Mouse (Mus musculus): ENCODE results near the gene Pcp4.
"Not testable (repeated sequence)": the region's sequence is repeated elsewhere in the genome, so short reads cannot be mapped to it uniquely, and the experiment has no call there.

Gene Pcp4

DNA sequence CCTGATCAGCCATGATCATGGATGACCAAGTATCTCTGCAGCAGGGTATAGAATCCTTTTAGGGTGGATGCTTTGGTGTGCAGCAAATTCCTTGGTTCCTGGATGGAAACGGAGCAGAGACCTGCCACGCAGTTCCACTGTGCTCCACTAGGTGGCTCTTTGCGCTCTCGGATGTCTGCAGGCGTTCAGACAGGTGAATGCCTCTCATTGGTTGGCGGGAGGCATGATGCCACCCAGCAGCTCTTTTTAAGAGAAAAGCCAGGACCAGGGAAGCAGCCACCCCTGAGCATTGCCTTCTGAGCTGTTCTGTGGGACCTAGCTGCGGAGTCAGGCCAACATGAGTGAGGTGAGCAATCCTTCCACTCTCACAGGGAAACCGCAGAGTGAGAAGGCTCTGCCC, at the start of gene Pcp4:
Pcp4 (plus strand) TSS at position 162 of the 400 bp plus-strand sequence.
- DNase-seq = peak; percentile 59 to 81

DNA sequence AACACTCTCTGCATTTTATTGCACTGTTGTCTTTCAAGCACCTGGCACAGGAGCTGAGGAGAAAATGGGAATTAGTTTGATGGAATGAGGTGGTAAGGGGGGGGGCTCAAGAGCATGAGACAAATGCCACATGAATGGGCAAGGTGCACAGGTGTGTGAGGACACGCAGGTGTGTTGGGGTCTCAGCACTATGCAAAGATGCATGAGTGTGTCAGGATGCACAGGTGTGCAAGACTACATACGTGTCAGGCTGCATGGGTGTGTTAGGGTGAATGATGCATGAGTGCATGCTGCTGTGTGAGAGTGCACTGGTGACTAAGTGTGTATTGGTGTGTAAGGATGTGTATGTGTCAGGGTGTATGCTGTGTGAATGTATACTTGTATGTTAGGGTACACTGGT, 42.4 kb upstream of the Pcp4 start:
- DNase-seq = no peak

DNA sequence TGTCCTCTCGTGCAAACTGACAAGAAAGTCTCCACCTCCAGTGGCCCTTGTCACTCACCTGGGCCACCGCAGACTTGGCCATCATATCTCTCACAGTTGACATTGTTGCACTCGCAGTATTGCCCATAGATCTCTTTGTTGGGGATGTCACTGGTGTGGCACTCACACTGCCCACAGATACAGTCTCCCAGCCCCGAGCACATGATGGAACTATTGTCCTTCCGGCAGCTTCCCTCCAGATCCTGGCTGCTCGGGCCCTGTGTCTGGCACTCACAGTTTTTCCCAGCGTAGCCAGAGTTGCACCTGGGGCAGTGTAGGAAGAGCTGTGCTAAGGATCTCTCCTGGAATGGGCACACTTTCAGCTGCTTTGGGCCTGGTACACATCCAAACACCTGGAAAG, 40.7 kb upstream of the Pcp4 start:
- no peak for DNase-seq

DNA sequence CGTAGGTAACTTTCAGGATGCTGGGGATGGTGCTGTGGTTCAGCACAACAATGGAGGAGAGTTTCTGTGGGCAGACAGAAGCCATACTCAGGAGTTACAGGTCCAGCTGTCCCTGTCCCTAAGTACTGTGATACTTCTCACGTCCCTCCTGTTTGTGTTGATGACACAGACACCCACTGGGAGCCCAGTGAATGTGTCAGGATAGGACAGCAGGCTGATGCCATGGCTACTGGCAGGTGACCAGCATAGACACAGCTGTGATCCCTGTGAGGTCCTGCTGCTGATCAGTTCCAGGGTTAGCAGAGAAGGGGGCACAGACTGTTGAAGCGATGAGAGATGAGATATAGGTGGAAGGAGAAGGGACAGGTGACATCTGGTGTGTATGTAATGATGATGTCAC, 38.4 kb upstream of the Pcp4 start:
- DNase-seq = no peak

DNA sequence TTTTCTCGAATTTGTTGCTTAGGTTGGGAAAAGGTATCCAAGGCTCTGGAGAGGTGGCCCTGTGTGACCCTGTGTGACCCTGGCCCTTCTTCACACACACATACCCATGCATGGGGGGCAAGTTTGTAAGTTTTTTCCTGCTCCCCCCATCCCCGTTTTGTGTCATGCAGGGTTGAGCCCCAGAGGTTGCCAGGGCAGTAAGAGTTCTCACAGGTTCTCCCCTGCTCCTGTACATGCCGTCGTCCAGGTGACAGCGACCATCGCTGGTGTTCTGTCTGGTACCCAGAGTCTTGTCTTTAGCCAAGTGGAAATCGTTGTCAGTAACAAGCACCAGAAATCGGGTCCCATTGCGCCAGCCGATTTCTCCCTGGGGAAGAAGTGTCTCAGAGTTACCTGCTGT, 34.1 kb upstream of the Pcp4 start:
- DNase-seq = no peak

DNA sequence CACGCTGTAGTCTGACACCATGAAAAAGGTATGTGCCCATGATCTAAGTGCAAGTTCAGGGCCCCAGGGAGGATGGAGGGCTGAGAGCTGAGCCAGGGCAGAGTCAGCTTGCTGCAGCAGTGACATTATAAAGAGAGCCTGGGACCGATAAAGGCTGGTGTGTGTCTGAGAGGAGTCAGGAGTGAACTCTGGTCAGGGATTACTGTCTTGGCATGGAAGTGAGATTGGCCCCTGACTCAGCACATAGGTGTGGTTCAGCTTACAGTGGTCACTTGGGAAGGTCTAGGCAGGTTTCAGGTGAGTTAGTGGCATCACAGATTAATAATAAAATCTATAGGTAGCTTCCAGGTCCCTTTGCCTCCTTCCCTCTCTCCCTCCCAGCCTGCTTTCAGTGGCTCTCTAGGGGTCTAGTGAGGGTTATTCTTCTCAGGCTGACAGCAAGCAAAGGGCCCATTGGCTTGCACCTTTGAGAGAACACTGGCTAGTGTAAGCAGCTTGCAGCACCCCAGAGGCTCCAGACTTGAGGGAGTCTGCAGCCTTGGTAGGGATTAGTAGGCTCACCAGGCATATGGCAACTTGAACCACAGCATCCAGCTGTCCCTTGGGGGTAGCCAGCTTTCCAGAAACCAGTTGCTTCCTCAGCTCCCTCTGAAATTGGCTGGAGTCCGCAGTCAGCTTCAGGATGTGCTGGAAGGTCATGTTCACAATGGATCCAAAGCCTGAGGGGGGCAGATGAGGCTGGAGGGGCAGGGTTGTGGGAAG, 33.2 kb upstream of the Pcp4 start:
- no peak for DNase-seq

DNA sequence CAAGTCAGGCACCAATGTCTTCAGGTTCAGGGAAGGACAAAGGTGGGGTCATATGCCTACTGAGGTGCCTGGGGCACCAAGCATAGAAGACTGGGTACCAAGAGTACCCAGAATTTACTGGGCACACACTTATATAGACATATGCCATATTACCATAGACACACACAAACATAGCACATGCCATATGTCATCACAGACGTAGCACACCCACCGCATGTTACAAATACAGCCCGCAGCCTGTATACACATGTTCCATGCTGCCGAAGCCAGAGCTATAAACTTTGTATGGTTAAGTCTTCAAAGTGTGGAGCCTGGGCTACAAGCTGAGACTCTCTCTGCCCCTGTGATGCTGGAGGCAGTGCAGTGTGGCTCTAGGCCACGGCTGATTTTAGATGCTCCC, 28.5 kb upstream of the Pcp4 start:
- no peak for DNase-seq

DNA sequence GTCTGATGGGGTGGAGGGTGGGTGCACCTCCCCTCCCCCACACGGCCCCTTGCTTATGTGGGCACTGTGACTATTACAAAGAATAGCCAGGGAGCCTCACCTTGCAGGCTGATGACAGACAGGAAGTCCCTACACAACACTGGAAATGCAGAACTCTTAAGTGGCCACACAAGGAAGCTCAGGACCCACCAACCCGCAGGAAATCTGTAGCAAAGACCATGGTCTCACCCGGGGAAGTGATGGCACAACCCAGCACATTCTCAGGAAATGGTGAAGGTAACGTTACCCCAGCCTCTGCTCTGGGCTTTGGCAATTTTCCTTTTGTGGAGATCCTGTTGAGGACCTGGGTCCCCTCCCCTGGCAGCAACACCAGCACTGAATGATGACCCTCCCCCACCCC, 27.7 kb upstream of the Pcp4 start:
- DNase-seq = no peak

DNA sequence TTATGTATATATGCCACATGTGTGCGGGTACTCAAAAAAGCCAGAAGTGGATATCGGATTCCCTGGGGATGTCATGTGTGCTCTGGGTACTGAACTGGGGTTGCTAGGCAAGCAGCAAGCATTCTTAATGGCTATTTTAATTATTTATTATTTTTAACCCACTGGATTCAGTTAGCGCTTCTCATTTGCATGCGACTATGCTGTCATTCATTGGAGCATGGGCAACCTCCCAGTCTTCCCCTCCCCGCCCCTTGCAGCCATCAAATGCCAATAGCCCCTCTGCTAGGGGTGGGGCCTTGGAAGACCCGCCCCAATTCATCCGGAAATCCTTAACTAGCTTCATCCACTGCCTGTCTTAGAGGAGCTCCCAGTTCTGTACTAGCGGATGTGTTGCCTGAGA, 26.5 kb upstream of the Pcp4 start:
- no peak for DNase-seq

DNA sequence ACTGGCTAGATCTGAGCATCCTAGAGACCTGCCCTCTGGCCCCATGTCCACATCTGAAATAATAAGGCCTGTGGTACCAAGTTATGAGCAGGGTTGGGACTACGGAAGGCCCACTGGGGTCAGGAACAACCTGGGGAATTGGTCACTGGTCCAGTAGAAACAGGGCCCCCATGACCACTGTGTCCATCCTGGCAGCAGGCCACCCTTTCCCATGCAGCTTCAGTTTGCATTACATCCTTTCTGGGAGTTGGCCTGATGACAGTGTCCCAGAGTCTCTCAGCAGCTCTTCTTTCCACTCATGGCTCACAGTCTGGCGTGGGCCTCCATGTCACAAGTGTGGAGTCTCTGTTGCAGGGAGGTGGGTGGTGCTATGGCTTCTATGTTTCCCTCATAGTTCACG, 25.6 kb upstream of the Pcp4 start:
- no peak for DNase-seq

DNA sequence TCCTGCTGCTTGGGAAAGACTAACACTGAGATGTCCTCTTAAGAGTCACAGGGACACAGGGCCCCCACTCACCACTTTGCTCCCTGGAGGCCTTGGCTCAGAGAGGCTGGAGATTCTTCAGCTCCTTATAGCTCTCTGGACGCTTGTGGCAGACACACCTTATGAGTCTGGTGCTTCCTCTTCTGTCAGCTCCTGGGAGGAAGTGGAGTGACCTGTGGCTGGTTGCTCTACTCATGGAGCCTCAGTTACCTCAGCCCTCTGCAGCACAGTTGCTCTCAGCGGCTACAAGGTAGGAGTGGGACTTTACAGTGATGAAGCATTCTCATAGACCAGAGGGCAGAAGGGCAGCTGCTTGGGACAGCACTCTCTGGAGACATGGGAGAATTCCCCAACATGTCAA, 23.9 kb upstream of the Pcp4 start, which contains the start of gene Itgb2l:
Itgb2l (minus strand) TSS at position 152 of the 400 bp plus-strand sequence.
- no peak for DNase-seq

DNA sequence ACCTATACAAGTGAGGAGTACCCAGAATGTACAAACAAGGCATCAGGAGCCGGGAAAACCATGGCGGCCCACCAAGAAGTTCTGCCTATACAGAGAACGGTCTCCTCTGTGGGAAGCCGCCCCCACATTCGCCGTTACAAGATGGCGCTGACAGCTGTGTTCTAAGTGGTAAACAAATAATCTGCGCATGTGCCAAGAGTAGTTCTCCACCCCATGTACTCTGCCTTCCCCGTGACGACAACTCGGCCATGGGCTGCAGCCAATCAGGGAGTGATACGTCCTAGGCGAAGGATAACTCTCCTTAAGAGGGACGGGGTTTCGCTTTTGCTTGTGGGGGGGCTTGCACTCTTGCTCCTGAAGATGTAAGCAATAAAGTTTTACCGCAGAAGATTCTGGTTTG, 16.5 kb upstream of the Pcp4 start:
- not testable (repeated sequence) for DNase-seq

DNA sequence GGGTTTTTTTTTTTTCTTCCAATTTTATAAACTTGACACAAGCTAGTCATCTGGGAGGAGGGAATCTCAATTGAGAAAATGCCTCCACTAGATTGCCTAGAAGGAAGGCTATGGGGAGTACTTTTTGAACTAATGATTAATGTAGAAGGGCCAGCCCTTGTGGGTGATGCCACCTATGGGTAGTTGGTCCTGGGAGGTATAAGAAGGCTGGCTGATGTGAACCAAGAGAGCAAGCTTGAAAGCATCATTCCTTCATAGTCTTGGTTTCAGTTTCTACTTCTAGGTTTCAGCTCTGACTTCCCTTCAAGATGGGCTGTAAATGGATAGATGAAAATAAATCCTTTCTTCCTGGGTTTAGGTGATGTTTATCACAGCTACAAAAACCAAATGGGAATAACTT, 13.3 kb upstream of the Pcp4 start:
- no peak for DNase-seq

DNA sequence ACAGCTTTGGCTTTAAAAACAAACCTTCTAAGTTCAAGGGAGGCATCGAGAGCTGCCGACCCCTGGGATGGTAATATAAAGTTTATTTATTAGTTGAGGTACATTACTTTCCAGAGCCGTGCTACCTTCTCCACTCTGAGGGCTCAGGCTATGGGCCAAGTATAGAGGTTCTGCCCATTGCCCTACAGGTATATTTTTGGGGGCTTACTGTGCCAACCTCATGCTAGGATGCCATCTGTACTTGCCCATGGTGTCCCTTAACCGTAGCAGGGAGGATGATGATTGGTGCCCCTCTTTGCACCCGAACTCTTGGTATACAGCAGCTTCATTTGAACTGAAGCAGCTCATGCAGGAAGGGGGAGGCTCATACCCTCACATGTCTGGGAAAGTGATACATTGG, 9.8 kb upstream of the Pcp4 start:
- no peak for DNase-seq

DNA sequence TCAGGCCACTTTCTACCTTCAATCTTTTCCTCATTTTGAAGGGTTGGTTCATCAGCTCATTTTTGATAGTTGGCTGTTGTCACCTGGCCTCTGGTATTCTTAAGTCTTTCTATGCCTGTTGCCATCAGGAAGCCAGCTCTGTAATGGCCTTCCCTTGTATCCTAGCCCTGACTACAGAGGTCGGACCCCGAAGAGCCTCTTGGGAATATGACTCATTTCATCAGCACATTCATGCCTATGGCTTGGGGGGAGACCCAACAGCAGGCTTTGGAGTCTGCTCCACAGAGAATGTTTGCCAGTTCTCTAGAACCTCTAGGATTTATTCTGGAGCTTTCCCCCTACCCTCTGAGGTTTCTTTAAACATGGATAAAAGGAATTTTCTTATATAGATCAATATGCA, 8.1 kb upstream of the Pcp4 start:
- DNase-seq = no peak

DNA sequence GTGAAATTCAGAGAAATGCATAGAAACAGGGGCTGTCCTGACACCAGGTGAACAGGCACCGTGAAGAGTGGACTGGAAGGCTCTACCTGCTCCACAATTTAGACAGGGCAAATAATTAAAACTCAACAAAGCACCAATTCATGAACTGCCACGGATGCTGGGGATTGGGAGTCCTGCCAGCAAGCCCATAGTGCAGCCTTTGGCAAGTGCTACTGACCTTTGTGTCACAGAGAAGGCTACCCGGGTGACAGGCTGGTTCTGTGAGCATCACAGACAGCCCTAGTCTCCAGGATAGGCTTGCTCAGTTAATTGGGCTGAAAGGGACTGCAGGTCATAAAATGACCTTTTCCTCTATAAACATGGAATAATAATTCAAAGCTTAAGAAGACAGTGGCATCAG, 6.6 kb upstream of the Pcp4 start:
- DNase-seq = no peak

DNA sequence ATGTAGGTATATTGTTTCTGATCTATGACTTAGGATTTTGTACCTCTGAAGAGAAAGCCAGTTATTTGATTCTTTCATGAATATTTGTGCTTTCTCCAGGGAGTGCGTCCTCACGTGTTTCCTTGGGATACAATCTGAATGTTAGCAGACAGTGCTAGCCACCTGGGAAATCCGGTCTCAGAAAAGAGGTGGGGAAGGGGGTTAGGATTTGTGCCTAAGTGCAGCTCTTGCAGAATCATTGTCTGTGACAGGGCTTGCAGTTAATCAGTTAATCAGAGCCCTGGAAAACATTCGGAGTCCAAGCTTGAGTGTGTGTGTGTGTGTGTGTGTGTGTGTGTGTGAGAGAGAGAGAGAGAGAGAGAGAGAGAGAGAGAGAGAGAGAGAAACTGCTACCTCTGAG, 605 bp downstream of the Pcp4 start:
- DNase-seq = no peak

DNA sequence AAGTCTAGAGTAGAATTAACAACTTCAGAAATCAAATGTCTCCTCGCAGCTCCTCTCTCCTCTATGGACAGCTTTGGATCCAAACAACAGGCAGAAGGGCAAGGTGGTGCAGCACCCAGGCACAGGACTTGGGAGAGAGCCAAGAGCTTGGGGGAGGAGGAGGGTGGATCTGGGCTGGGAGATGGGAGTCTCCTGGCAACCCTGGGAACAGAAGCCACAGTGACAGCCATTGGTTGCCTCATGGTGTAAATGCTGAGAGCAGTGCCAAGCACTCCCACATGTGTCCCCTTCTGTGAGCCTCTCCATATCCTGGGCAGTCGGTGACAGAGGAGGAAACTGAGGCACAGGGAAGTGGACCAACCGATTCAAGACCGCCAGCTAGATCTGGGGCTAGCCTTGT, 1.3 kb downstream of the Pcp4 start:
- DNase-seq = peak in 1 of 2 experiments; percentile 9

DNA sequence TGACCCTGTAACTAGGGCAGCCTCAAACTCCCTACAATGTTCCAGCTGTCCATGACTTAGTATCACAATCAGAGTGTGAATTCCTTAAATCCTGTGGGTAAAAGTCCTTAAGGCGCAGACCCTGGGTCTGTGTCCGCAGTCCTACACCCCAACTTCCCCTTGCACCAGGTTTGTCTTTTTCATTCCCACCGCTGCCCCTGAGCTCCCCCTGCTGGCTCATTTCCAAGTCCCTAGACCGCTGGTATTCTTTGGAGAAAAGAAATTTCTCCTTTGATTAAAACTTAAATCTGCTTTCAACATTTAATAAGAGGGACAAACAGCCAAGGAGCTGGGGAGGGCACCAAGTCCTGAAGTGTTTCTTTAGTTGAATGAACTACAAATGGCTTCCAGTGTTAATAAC, 2.2 kb downstream of the Pcp4 start:
- peak; percentile 45 to 77 for DNase-seq

DNA sequence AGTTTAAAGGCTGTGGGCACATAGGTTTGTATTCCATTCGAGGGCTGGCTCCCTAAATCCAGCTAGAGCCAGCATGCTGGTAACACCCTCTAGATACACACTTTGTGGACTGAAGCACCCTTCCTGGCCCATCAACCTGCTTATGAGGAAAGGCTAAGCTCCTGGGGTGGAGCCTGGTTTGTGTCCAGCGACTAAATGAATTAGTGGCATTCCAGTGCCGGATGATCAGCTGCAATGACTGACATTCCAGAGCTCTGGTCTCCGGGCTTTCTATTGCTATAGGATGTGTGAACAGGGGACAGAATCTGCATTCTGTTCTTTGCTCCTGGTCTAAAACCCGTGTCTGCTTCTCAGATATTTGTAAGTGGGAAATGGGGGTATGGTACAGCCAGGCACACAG, 5.0 kb downstream of the Pcp4 start:
- DNase-seq = no peak

DNA sequence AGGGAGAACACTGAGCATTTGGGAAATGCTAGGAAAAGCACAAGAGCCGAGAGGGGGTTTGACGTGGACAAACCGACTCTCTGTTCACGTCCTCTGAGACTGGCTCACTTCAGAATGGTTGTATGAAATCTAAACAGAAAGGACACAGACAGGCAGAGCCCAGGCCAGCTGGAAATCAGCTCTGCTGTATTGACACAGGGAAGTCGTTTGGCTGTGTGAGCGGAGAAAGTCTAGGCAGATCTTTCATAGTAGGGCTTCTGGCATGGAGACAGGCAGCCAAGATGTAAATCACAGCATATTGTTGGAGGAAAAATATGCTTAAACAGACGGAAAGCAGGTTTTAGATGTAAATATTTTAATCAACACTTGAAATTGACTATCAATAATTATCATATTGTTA, 5.4 kb downstream of the Pcp4 start:
- no peak for DNase-seq

DNA sequence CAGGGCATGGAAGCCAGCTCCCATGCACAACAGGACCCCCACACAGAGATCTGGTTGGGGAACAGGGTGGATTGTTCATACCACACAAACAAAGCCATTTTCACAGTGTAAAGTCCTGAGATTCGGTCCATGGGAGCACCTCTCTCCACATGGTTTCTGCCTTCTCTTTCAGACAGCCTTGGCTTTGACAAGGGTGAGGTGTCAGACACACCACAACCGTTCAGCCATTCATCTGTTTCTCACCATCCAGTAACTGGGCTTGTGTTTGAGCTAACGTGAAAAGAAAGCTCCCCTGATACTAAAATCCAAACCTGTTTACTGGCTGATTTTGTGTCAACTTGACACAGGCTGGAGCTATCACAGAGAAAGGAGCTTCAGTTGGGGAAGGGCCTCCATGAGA, 6.8 kb downstream of the Pcp4 start:
- DNase-seq = no peak

DNA sequence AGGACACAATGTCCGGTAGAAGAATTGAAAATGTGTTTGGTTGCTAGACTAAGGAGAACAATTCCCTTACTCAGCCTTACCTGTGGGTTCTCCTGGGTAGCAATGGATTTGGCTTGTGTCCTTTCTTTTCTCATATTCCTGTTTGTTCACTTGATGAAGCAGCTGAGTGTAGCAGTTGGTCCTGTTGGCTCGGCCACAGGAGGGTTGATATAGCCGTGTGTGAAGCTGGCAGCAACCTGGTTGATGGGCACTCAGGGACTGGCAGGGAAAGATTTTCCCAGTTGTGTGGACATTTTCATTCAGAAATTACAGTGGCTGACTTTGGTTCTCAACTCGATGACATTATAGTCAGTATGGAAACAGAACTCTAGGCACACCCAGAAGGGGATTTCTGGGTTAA, 14.4 kb downstream of the Pcp4 start:
- no peak for DNase-seq

DNA sequence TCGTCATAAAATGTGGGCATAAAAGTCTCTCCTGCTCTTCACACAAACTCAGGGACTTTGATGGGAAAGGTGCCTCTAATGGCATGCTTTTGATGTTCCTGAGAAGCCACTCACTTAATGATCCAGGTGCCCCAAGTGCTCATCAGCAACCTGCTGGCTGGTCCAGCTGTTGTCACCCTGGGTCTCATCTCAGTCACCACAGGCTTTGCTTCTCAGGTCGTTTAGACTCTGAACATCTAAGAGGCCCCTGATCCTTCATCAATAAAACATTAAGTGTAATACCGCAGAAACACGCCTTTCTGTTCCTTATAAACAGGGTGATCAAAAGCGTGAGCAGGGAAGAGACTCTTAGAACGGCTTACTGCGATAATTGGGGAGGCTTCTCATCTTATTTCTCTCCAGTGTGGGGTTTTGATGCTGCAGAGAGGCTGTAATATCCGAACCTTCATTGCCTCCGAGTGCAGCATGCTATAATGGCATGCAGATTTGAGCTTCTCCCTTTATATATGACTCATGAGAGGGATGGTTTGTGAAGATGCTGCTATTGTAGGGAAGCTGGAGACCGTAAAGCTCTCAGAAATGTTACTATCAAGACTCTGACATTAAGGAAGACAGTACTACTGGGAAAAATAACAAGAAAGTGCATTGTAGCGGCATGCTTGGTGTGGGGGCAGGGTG, 19.7 kb downstream of the Pcp4 start:
- no peak for DNase-seq

DNA sequence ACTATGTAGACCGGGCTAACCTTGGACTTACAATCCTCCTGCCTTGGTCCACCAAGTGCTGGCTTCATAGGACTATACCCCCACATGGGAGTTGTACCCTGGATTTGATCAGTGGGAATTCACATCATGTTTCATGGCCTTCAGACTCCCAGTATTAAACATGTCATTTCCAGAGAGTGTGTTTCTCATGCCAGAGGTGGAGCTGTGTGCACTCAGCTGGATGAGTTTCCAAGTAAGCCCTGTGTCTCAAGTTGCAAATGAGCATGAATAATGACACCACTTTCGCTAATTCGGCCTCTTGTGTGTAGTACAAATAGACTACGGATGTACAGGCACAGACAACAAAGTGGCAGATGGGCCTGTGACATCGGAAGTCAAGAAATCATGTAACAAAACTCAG, 20.6 kb downstream of the Pcp4 start:
- no peak for DNase-seq
